Mouse (Mus musculus) cerebellum, adult (tissue): ENCODE measurements around the gene Tex29.

ENCODE experiments used
- ATAC-seq: cut with Nextera tagmentation; 2 replicates; pipeline ENCODE4 v1.9.2; 2017; ENCODE audit warnings: mild to moderate bottlenecking, moderate library complexity, mixed read lengths; ENCODE audit not compliant: insufficient number of reproducible peaks, low FRiP score, low TSS enrichment

The Tex29 gene

GRCm38 (mm10) chr8:11898814-11899213 lies 58.5 kb downstream of the Tex29 start:
- no peak for ATAC-seq
